Mouse (Mus musculus) embryo, embryonic 10.5 days (tissue): Measurements from ENCODE around the gene Mphosph10.

Experiments
- DNase-seq: peaks from one replicate; pipeline ENCODE4 v3.0.0-alpha.2; 2015; ENCODE audit warnings: low spot score

The Mphosph10 gene

DNA sequence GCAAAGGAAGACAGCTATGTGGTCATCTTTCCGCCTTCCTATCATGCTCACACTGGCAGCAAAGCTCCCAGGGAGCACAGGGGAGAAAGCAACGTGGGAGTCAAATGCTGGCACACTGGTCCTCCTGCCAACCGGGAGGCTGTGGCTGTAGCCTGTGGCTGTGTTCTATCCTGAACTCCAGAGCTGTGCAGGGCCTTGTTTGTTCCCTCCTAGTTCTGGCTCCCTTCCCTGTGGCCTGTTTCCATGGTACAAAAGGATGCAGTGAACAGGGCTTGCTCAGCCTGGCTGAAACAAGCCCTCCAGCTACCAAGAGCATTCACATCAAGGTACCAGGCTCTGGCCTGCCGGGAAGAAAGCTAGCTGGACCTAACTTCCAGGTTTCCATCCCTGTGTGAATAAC is 41.0 kb downstream of the Mphosph10 start:
- DNase-seq = no peak

DNA sequence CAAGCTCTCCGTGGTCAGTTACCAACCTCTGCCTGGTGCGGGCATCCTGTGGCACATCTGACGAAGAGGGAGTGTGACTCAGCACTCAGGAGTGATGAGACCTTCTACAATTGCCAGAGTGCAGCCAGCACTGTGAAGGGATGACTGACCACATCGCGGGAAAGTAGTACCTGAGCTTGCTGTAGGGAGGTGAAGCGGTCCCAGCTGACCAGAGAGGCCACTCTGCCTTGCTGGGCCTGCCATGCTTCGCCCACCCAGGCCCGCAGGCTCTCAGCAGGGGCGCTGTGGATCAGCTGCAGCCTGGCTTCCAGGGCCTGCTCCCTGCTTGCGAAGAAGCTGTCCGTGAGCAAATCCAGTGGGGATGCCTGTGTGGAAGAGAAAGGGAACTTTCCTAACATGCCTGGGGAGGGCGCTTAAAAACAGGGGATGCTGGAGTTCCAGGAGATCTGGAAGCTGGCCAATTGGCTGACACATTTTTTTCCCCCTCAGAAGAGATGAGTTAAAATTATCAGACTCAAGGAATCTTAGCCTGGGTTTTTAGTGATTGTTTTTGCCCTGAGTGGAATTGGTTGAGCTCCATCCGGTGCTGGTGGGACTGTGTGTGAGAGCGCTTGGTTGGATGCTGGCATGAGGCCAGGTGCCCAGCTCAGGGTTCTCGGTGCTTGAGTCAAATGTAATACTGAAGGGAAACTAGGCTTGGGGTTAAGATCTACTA is 42.8 kb downstream of the Mphosph10 start:
- no peak for DNase-seq

DNA sequence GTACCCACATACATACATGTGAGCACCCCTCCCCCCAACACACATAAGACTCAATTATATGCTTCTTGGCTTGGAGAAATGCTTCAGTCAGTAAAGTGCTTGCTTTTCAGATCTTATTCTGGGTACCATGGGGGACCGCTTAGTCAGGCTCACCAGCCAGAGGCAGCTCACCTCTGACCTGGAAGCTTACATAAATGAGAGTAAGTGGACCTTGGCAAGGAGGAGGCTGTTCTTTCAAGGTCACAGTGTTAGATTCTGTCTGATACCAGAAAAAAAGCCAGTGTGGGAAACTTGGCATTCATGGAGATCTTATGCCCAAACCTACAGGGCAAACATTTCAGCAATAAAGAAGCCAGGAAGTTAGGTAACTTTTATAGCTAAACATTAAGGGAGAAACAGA is 44.3 kb downstream of the Mphosph10 start:
- no peak for DNase-seq

DNA sequence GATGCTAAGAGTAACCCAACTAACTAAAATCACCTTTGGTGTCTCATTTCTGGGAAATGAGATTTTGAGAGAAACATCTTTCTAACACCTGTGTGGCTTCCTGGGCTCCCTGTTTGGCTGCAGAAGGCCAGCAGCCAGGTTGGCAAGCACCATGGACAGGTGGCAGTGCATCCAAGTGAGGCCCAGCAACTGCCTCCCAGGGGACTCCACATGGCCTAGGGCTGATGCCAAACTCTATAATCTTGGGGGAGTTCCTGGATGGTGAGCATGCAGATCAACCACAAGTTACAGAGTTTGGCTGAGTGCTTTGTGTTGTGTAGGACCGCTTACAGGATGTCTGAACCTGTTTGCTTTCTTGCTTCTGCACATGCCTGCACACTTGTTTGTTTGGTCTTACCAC is 59.4 kb downstream of the Mphosph10 start:
- no peak for DNase-seq

- DNase-seq = no peak
These were observed 60.8 kb downstream of the Mphosph10 start for GRCm38 (mm10) chr7:64331309-64331708.

- no peak for DNase-seq
These were observed 64.6 kb downstream of the Mphosph10 start for GRCm38 (mm10) chr7:64327486-64327885.

- DNase-seq = peak; percentile 85
These were observed 65.2 kb downstream of the Mphosph10 start for GRCm38 (mm10) chr7:64326892-64327291.
